Mouse (Mus musculus): ENCODE results near the gene Arhgap32.

GRCm38 (mm10) chr9:32093456-32093855 lies 22.5 kb upstream of the Arhgap32 start:
- TF ChIP-seq CTCF (IDR thresholded peaks at IDR 0.05; ENCODE audit: extremely low read depth, insufficient read depth, insufficient read length, insufficient replicate concordance) (no peak), POLR2A (IDR thresholded peaks at IDR 0.05; ENCODE audit: low read depth, low read length) (no peak)
